Mouse (Mus musculus): Measurements from ENCODE around the gene AI597479.

GRCm38 (mm10) chr1:43082946-43083345, 15.6 kb upstream of the AI597479 start:
- TF ChIP-seq CTCF (IDR thresholded peaks at IDR 0.05; ENCODE audit: low read depth) (no peak), EP300 (IDR thresholded peaks at IDR 0.05; ENCODE audit: low read depth) (no peak)

Measured in liver, postnatal 0 days (tissue).